Mouse (Mus musculus) megakaryocyte, adult 5-6 weeks (primary cell): ENCODE results near the gene Gtsf2. TPM values are rescaled to one million over a fixed set of nuclear protein-coding genes. Genes with fewer than 3 reads are reported as not detected.
A peak's percentile ranks its signal among the peaks of the same experiment; 100 is the strongest.
"Not testable (repeated sequence)": the region's sequence is repeated elsewhere in the genome, so short reads cannot be mapped to it uniquely, and the experiment has no call there.

Source experiments
- ATAC-seq: 2 replicates; pipeline ENCODE4 v1.8.0; 2016; ENCODE audit warnings: mild to moderate bottlenecking, inconsistent platforms; ENCODE audit not compliant: poor library complexity, severe bottlenecking
- total RNA-seq, 2 experiments: library from RNA; stranded (forward) in 1 of 2; stranded (reverse) in 1 of 2; fragments of 153-499, 151-499 nt in 1 of 2; fragments of 221-1000, 200-1000 nt in 1 of 2; gene quantifications; 2 replicates each; pipeline versions ENCODE4 v1.2.3 to v1.2.4; 2015 to 2017

The Gtsf2 gene
- not detected in 2 replicates for total RNA-seq (2015)
- not detected in 2 replicates for total RNA-seq (2017)

- no peak for ATAC-seq
Observed at GRCm38 (mm10) chr15:103448369-103448768, at the start of gene Gtsf2. Gene Gtsf2 (minus strand): TSS chr15:103448469.

GRCm38 (mm10) chr15:103496204-103497140 is 48.2 kb upstream of the Gtsf2 start:
- ATAC-seq = no peak

GRCm38 (mm10) chr15:103488336-103488735 is 40.1 kb upstream of the Gtsf2 start:
- ATAC-seq = no peak

GRCm38 (mm10) chr15:103486658-103487057 is 38.4 kb upstream of the Gtsf2 start:
- peak; percentile 73 for ATAC-seq

GRCm38 (mm10) chr15:103485106-103485505 is 36.8 kb upstream of the Gtsf2 start:
- ATAC-seq = no peak

GRCm38 (mm10) chr15:103484490-103484889 is 36.2 kb upstream of the Gtsf2 start:
- no peak for ATAC-seq

- no peak for ATAC-seq
Observed at GRCm38 (mm10) chr15:103482488-103482887, 34.2 kb upstream of the Gtsf2 start.

- ATAC-seq = no peak
Observed at GRCm38 (mm10) chr15:103480129-103480528, 31.9 kb upstream of the Gtsf2 start.

- no peak for ATAC-seq
Observed at GRCm38 (mm10) chr15:103479080-103479606, 30.9 kb upstream of the Gtsf2 start.

GRCm38 (mm10) chr15:103473769-103474168 is 25.5 kb upstream of the Gtsf2 start:
- no peak for ATAC-seq

GRCm38 (mm10) chr15:103473182-103473581 is 24.9 kb upstream of the Gtsf2 start:
- ATAC-seq = no peak

- no peak for ATAC-seq
Observed at GRCm38 (mm10) chr15:103472265-103472664, 24.0 kb upstream of the Gtsf2 start.

- no peak for ATAC-seq
Observed at GRCm38 (mm10) chr15:103471488-103472194, 23.4 kb upstream of the Gtsf2 start.

GRCm38 (mm10) chr15:103462539-103463261 is 14.4 kb upstream of the Gtsf2 start:
- peak; percentile 93 for ATAC-seq

GRCm38 (mm10) chr15:103454449-103454848 is 6.2 kb upstream of the Gtsf2 start:
- no peak for ATAC-seq

- peak; percentile 99 for ATAC-seq
Observed at GRCm38 (mm10) chr15:103453551-103454218, 5.4 kb upstream of the Gtsf2 start, which contains the start of gene Nckap1l. Gene Nckap1l (plus strand): TSS chr15:103453794.

- not testable (repeated sequence) for ATAC-seq
Observed at GRCm38 (mm10) chr15:103445966-103446365, 2.3 kb downstream of the Gtsf2 start.

- peak; percentile 73 for ATAC-seq
Observed at GRCm38 (mm10) chr15:103430241-103430640, 18.0 kb downstream of the Gtsf2 start, which contains the start of gene Gtsf1. Gene Gtsf1 (minus strand): TSS chr15:103430470.

GRCm38 (mm10) chr15:103427017-103427416 is 21.3 kb downstream of the Gtsf2 start:
- ATAC-seq = no peak

GRCm38 (mm10) chr15:103405586-103405985 is 42.7 kb downstream of the Gtsf2 start:
- ATAC-seq = not testable (repeated sequence)
